Mouse (Mus musculus): ENCODE results near the gene Gm28048. TPM values are rescaled to one million over a fixed set of nuclear protein-coding genes. Genes with fewer than 3 reads are reported as not detected.

Gene Gm28048
- total and polyA plus RNA-seq, 2 experiments from 2014 or later: 0.81 to 4.2 TPM

GRCm38 (mm10) chr11:22848649-22849195, 133.2 kb downstream of the Gm28048 start:
- Histone ChIP-seq H3K4me3 (ENCODE audit: low read depth, low read length) (no peak overlapping the region), H3K27me3 (ENCODE audit: insufficient read depth, low read length) (no peaks in the 10 kb centered on the region), H3K4me1 (ENCODE audit: insufficient read depth) (no peaks in the 10 kb centered on the region), H3K36me3 (ENCODE audit: insufficient read depth) (no peaks in the 10 kb centered on the region), H3K9me3 (ENCODE audit: low read length) (no peaks in the 10 kb centered on the region), H3K9ac (no peak overlapping the region), H3K27ac (ENCODE audit: low read depth, low read length) (no peak overlapping the region), H3K4me2 (ENCODE audit: low read depth) (no peak overlapping the region)
- WGBS: 83% methylated on average over 5 of the region's 5 CpGs
- TF ChIP-seq CTCF (IDR thresholded peaks at IDR 0.05; ENCODE audit: low read depth): no peak
- ATAC-seq (no peak), DNase-seq (no peak)

GRCm38 (mm10) chr11:22847732-22848648, 133.9 kb downstream of the Gm28048 start:
- no peak for TF ChIP-seq CTCF (IDR thresholded peaks at IDR 0.05; ENCODE audit: low read depth)
- no peaks in the 10 kb centered on the region for H3K27me3 ChIP-seq (ENCODE audit: insufficient read depth, low read length)
- no peaks in the 10 kb centered on the region for H3K36me3 ChIP-seq (ENCODE audit: insufficient read depth)
- DNase-seq: no peak
- H3K9ac ChIP-seq: no peak overlapping the region
- 58% methylated on average over 8 of the region's 8 CpGs for WGBS
- H3K4me3 ChIP-seq (ENCODE audit: low read depth, low read length): no peak overlapping the region
- no peaks in the 10 kb centered on the region for H3K4me1 ChIP-seq (ENCODE audit: insufficient read depth)
- H3K27ac ChIP-seq (ENCODE audit: low read depth, low read length): no peak overlapping the region
- no peak overlapping the region for H3K4me2 ChIP-seq (ENCODE audit: low read depth)
- ATAC-seq: no peak
- H3K9me3 ChIP-seq (ENCODE audit: low read length): no peaks in the 10 kb centered on the region

- no peaks in the 10 kb centered on the region for H3K4me1 ChIP-seq (ENCODE audit: insufficient read depth)
- no peak overlapping the region for H3K4me2 ChIP-seq (ENCODE audit: low read depth)
- WGBS: 70% methylated on average over 8 of the region's 8 CpGs
- no peak for ATAC-seq
- no peaks in the 10 kb centered on the region for H3K36me3 ChIP-seq (ENCODE audit: insufficient read depth)
- no peaks in the 10 kb centered on the region for H3K27me3 ChIP-seq (ENCODE audit: insufficient read depth, low read length)
- no peaks in the 10 kb centered on the region for H3K9me3 ChIP-seq (ENCODE audit: low read length)
- no peak overlapping the region for H3K27ac ChIP-seq (ENCODE audit: low read depth, low read length)
- no peak overlapping the region for H3K4me3 ChIP-seq (ENCODE audit: low read depth, low read length)
- no peak for DNase-seq
- TF ChIP-seq CTCF (IDR thresholded peaks at IDR 0.05; ENCODE audit: low read depth): no peak
- no peak overlapping the region for H3K9ac ChIP-seq
Observed at GRCm38 (mm10) chr11:22846960-22847731, 134.7 kb downstream of the Gm28048 start.

- WGBS: 48% methylated on average over 6 of the region's 6 CpGs
- TF ChIP-seq CTCF (IDR thresholded peaks at IDR 0.05; ENCODE audit: low read depth): no peak
- ATAC-seq: no peak
Observed at GRCm38 (mm10) chr11:22846093-22846835, 135.6 kb downstream of the Gm28048 start.

GRCm38 (mm10) chr11:22844754-22845718, 136.9 kb downstream of the Gm28048 start:
- 84% methylated on average over 4 of the region's 4 CpGs for WGBS
- no peak for DNase-seq
- no peaks in the 10 kb centered on the region for H3K4me1 ChIP-seq (ENCODE audit: insufficient read depth)
- H3K9ac ChIP-seq: no peak overlapping the region
- H3K36me3 ChIP-seq (ENCODE audit: insufficient read depth): no peaks in the 10 kb centered on the region
- H3K27me3 ChIP-seq (ENCODE audit: insufficient read depth, low read length): no peaks in the 10 kb centered on the region
- H3K4me2 ChIP-seq (ENCODE audit: low read depth): no peak overlapping the region
- H3K27ac ChIP-seq (ENCODE audit: low read depth, low read length): no peak overlapping the region
- H3K9me3 ChIP-seq (ENCODE audit: low read length): no peaks in the 10 kb centered on the region
- TF ChIP-seq CTCF (IDR thresholded peaks at IDR 0.05; ENCODE audit: low read depth): no peak
- no peak overlapping the region for H3K4me3 ChIP-seq (ENCODE audit: low read depth, low read length)
- ATAC-seq: no peak

More at GRCm38 (mm10) chr11:22846093-22846835, 135.6 kb downstream of the Gm28048 start:
- no peaks in the 10 kb centered on the region for H3K36me3 ChIP-seq (ENCODE audit: insufficient read depth)
- H3K9me3 ChIP-seq (ENCODE audit: low read length): no peaks in the 10 kb centered on the region
- no peak overlapping the region for H3K9ac ChIP-seq
- H3K4me2 ChIP-seq (ENCODE audit: low read depth): no peak overlapping the region
- H3K4me1 ChIP-seq (ENCODE audit: insufficient read depth): no peaks in the 10 kb centered on the region
- DNase-seq: no peak
- H3K27me3 ChIP-seq (ENCODE audit: insufficient read depth, low read length): no peaks in the 10 kb centered on the region
- no peak overlapping the region for H3K4me3 ChIP-seq (ENCODE audit: low read depth, low read length)
- H3K27ac ChIP-seq (ENCODE audit: low read depth, low read length): no peak overlapping the region

Measured in forebrain, postnatal 0 days (tissue).